Mouse (Mus musculus) erythroblast, embryonic 14.5 days (primary cell): Measurements from ENCODE around the gene Irx5. TPM values are rescaled to one million over a fixed set of nuclear protein-coding genes. Genes with fewer than 3 reads are reported as not detected.

ENCODE experiments used
- H3K27me3 ChIP-seq: 2 replicates; pipeline ENCODE4 v1.6.1; 2012; ENCODE audit warnings: inconsistent platforms; ENCODE audit not compliant: control insufficient read depth
- H3K36me3 ChIP-seq: 2 replicates; pipeline ENCODE4 v1.6.1; 2012; ENCODE audit warnings: mild to moderate bottlenecking, inconsistent platforms; ENCODE audit not compliant: control insufficient read depth
- H3K4me1 ChIP-seq: 2 replicates; pipeline ENCODE4 v1.6.1; 2012; ENCODE audit warnings: inconsistent platforms; ENCODE audit not compliant: control insufficient read depth
- H3K4me3 ChIP-seq: replicated peaks from 2 replicates; pipeline ENCODE3; 2012; ENCODE audit warnings: moderate library complexity, mild to moderate bottlenecking, inconsistent platforms
- H3K9me3 ChIP-seq: 2 replicates; pipeline ENCODE4 v1.6.1; 2012; ENCODE audit warnings: low read length, inconsistent platforms, mixed read lengths; ENCODE audit not compliant: control insufficient read depth
- GATA1 ChIP-seq: IDR thresholded peaks from 2 replicates; pipeline ENCODE4 v1.6.1; 2012; ENCODE audit warnings: low read length, inconsistent platforms, mixed read lengths
- TAL1 ChIP-seq: IDR thresholded peaks from 3 replicates; pipeline ENCODE4 v1.6.1; 2012; ENCODE audit warnings: low read length, inconsistent platforms, mixed read lengths
- polyA plus RNA-seq: library from polyadenylated mRNA; stranded (reverse); fragments of >175 nt; gene quantifications from 2 replicates; pipeline ENCODE4 v1.2.3, GENCODE M21; 2012

Irx5 gene
- polyA plus RNA-seq, 1 experiment, result 0.03 TPM

DNA sequence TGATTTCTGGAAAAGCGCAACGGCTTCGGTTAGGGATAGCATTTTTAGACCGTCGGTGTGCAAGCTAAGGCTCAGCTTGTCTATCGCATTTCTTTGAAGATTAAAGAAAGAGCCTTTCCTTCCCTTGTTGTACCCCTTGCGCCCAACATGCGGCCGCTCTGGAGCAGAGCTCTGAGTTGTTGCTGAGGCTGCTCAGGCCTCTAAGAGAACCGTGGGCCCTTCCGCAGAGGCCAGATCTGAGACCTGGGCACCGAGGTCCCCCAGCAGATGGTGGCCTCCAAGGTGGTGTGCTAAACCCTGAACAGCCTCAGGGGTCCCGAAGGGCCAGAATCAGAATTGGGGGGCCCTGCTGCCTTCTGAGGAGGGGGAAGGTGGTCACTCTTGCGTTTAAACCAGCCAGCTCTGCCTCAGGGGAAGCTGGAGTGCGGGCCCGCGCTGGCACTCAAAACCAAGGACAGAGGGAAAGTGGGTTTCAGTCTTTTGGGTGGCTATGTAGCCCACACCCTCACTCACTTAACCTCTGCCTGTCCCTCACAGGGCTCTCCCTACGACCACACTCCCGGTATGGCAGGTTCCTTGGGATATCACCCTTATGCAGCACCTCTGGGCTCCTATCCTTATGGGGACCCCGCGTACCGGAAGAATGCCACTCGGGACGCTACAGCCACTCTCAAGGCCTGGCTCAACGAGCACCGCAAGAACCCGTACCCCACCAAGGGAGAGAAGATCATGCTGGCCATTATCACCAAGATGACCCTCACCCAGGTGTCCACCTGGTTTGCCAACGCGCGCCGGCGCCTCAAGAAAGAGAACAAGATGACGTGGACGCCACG is 1.8 kb downstream of the Irx5 start:
- TF ChIP-seq TAL1 (no peak), GATA1 (no peak)
- Histone ChIP-seq H3K27me3 (peaks cover 98% of the 10 kb centered on the region), H3K4me3 (no peak overlapping the region)

DNA sequence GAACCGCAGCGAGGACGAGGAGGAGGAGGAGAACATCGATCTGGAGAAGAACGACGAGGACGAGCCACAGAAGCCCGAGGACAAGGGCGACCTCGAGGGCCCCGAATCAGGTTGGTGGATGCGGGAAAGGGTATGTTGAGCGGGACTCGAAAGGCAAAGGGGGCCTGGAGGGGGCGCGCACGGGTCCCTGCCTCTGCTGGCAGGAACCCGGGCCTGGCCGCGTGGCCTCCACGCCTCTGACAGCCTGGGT is 2.3 kb downstream of the Irx5 start:
- Histone ChIP-seq H3K27me3 (peaks cover 98% of the 10 kb centered on the region), H3K4me1 (peaks cover 22% of the 10 kb centered on the region), H3K36me3 (no peaks in the 10 kb centered on the region), H3K9me3 (peaks cover 18% of the 10 kb centered on the region; the same call in 1 of the 2 replicates), H3K4me3 (no peak overlapping the region)
- no peak for TF ChIP-seq GATA1
- no peak for TF ChIP-seq TAL1

More for the DNA sequence above, 1.8 kb downstream of the Irx5 start:
- no peaks in the 10 kb centered on the region for H3K36me3 ChIP-seq
- peaks cover 17% of the 10 kb centered on the region; the same call in 1 of the 2 replicates for H3K9me3 ChIP-seq
- H3K4me1 ChIP-seq, result peaks cover 28% of the 10 kb centered on the region

DNA sequence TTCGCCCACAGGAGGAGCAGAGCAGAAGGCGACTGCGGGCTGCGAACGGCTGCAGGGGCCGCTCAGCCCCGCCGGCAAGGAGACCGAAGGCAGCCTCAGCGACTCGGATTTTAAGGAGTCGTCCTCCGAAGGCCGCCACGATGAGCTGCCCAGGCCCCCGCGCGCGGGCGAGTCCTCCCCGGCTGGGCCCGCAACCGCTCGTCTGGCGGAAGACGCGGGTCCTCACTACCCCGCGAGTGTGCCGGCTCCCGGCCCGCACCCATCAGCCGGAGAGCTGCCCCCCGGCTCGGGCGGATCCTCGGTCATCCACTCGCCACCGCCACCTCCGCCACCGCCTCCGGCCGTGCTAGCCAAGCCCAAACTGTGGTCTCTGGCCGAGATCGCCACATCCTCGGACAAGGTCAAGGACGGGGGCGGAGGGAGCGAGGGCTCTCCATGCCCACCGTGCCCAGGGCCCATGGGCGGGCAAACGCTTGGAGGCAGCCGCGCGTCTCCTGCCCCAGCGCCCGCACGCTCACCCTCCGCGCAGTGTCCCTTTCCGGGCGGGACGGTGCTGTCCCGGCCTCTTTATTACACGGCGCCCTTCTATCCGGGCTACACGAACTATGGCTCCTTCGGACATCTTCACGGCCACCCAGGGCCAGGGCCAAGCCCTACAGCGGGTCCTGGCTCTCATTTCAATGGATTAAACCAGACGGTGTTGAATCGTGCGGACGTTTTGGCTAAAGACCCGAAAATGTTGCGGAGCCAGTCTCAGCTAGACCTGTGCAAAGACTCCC is 2.8 kb downstream of the Irx5 start:
- no peaks in the 10 kb centered on the region for H3K36me3 ChIP-seq
- peaks cover 17% of the 10 kb centered on the region for H3K4me1 ChIP-seq
- no peak overlapping the region for H3K4me3 ChIP-seq
- peaks cover 18% of the 10 kb centered on the region; the same call in 1 of the 2 replicates for H3K9me3 ChIP-seq
- TF ChIP-seq TAL1, result no peak
- TF ChIP-seq GATA1, result no peak
- peaks cover 99% of the 10 kb centered on the region for H3K27me3 ChIP-seq

DNA sequence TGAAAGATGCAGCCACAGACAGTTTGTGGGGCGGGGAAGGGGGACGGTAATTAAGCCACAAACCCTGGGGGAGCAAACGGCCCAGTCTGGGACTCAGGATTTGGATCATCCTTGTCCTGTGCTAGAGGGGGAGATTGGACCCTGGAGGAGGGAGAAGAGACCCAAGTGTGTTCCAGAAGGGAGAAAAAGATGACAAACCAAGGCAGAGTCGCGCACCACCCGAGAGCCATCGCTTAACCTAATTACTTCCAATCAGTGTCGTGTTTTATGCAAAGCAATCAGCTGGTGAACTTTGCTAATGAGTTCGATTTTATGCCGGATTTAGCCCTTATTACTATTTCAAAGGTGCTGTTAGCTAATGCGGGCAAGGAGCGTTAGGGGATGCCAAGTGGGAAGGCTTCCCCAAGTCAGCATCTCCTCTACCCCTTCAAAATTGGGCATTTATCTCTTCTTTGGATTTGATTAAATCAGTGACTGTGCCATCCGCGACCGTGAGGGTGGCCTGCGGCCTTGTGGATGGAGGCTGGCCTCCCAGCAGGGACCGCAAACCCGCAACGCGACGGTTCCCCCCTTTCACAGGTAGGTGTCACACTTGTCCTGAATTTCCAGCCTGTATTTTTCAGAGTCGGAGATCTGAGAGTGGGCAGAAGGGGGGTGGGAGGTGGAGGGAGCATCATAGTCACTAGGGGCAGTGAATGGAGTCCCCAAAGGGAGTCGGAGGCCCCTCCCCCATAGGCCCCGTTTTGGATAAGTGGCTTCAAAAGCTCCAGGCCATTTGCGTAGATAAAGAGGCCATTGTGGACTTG is 4.3 kb downstream of the Irx5 start:
- Histone ChIP-seq H3K4me3 (no peak overlapping the region), H3K36me3 (no peaks in the 10 kb centered on the region), H3K4me1 (peaks cover 4% of the 10 kb centered on the region), H3K9me3 (peaks cover 17% of the 10 kb centered on the region; the same call in 1 of the 2 replicates), H3K27me3 (peaks cover 100% of the 10 kb centered on the region)
- TF ChIP-seq TAL1 (no peak), GATA1 (no peak)

DNA sequence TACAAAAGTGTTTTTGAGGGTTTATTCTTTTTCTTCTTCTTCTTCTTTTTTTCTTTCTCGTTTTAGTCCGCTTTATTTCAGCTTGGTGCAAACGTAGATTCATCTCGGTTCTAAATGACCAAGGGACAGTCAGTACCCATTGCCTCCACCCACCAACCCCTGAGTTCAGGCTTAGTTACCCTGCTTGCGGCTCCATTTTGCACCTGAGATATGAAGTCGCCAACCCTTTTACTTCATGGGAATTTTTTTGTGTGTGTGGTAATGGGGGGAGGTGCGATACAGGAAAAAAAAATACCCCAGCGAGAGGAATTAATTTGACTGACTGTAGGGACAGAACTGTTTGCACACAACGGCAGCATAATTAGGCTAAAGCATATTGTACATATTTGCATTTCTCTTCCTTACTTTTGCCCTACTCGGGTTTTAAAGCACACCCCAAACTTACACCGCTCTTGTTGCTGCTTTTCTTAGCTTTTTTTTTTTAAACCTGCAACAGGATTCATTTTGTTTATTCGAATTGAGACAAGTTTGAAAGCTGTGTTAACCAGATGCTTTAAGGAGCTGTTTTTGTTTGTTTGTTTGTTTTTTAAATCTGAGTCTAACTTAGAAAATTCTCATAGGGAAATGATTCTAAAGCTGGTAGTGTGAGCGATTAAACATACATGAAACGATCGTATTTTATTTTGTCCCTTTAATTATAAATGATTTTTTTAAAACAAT is 5.1 kb downstream of the Irx5 start:
- TF ChIP-seq TAL1 (no peak), GATA1 (no peak)
- Histone ChIP-seq H3K4me3 (no peak overlapping the region), H3K27me3 (peaks cover 100% of the 10 kb centered on the region), H3K4me1 (no peaks in the 10 kb centered on the region; the same call in 1 of the 2 replicates), H3K36me3 (no peaks in the 10 kb centered on the region), H3K9me3 (peaks cover 13% of the 10 kb centered on the region; the same call in 1 of the 2 replicates)

DNA sequence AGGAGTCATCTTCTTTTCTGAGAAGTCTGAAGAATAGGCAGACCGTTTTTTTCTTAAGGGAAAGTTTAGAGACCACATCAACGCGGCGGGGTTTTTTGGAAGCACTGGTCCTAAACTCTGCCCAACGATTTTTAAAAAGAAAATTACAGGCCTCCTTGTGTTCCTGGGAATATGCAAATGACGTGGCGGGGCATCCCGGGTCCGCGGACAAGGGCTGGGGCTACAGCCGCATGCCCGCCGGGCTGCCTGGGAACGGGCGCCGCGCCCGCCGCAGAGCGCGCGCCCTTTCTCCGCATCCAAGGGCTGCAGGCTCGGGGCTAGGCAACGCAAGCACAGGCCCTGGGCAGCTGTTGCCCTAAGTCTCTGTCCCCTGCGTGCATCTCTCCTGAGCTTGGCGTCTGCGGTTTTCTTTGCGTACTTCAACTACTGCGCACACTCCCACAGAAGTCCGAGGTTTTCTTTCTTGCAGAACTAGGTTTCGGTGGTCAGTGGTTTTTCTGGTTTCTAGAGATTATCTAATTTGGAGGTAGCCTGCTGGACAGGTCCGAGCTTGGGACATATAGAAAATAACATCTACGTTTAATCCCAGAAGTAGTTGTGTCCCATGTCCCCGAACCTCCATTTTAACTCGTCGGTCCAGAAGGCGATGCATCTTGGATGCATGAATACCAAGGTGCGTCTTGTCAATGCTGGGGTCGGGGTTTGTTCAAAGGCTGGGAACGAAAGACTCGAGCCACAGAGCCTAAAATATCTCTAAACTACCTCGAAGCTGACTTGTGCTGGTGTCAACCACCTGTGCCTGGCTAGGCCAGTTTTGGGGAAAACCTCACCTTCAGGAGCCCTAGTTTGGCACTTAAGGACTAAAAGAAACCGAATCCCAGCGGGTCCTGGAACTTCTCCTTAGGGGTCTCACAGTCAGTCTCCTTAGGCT is 6.1 kb downstream of the Irx5 start:
- Histone ChIP-seq H3K36me3 (no peaks in the 10 kb centered on the region), H3K4me3 (no peak overlapping the region), H3K9me3 (peaks cover 9% of the 10 kb centered on the region; the same call in 1 of the 2 replicates), H3K27me3 (peaks cover 100% of the 10 kb centered on the region), H3K4me1 (no peaks in the 10 kb centered on the region; the same call in 1 of the 2 replicates)
- TF ChIP-seq TAL1 (no peak), GATA1 (no peak)

GRCm38 (mm10) chr8:92364148-92364775 is 6.8 kb downstream of the Irx5 start:
- H3K4me1 ChIP-seq, result no peaks in the 10 kb centered on the region; the same call in 1 of the 2 replicates
- H3K27me3 ChIP-seq, result peaks cover 99% of the 10 kb centered on the region

More at GRCm38 (mm10) chr8:92364148-92364775, 6.8 kb downstream of the Irx5 start:
- Histone ChIP-seq H3K36me3 (no peaks in the 10 kb centered on the region), H3K9me3 (peaks cover 8% of the 10 kb centered on the region; the same call in 1 of the 2 replicates), H3K4me3 (no peak overlapping the region)
- TF ChIP-seq GATA1, result no peak
